Mouse (Mus musculus): Measurements from ENCODE around the gene Fsd1. TPM values are rescaled to one million over a fixed set of nuclear protein-coding genes. Genes with fewer than 3 reads are reported as not detected.

Fsd1 gene
- polyA plus RNA-seq, 1 experiment, result 0.17 TPM

GRCm38 (mm10) chr17:56040857-56041163 is 54.5 kb downstream of the Fsd1 start:
- 1% methylated on average over 12 of the region's 12 CpGs for WGBS
- TF ChIP-seq POLR2A (IDR thresholded peaks at IDR 0.05; ENCODE audit: borderline replicate concordance, extremely low read depth, low read depth, low read length), result no peak
- no peak for TF ChIP-seq CTCF (IDR thresholded peaks at IDR 0.05; ENCODE audit: insufficient read depth, low read length)

More at GRCm38 (mm10) chr17:56040857-56041163, 54.5 kb downstream of the Fsd1 start:
- no peak overlapping the region for H3K4me3 ChIP-seq (replicated peaks; ENCODE audit: extremely low read depth, low read depth, low read length)
- peaks cover 2% of the 10 kb centered on the region; the same call in 1 of the 2 replicates for H3K4me1 ChIP-seq (ENCODE audit: control insufficient read depth, insufficient read depth, low read length)
- DNase-seq, result no peak

Other genes starting within 250 kb of the Fsd1 start
- gene Adgre4, start 236.5 kb upstream of the Fsd1 start, polyA plus RNA-seq (2012; rRNA removed), result 2.0 and 4.9 TPM in 2 replicates
- 0.35 and 0.90 TPM in 2 replicates for gene Zfp119a, start 107.6 kb upstream of the Fsd1 start, polyA plus RNA-seq (2012; rRNA removed)
- gene Zfp959, start 94.4 kb upstream of the Fsd1 start, polyA plus RNA-seq (2012; rRNA removed), result 0.96 and 1.2 TPM in 2 replicates
- gene Zfp119b, start 37.0 kb upstream of the Fsd1 start, polyA plus RNA-seq (2012; rRNA removed), result 0.29 and 0.70 TPM in 2 replicates
- gene Ebi3, start 33.9 kb upstream of the Fsd1 start, polyA plus RNA-seq (2012; rRNA removed), result 7.3 and 12.4 TPM in 2 replicates
- 8.8 and 9.5 TPM in 2 replicates for gene Yju2, start 27.4 kb upstream of the Fsd1 start, polyA plus RNA-seq (2012; rRNA removed)
- gene Shd, start 16.0 kb upstream of the Fsd1 start, polyA plus RNA-seq (2012; rRNA removed), result 1.6 and 1.9 TPM in 2 replicates
- gene Stap2, start 19.1 kb downstream of the Fsd1 start, polyA plus RNA-seq (2012; rRNA removed), result 53.4 and 60.4 TPM in 2 replicates
- gene Mpnd, start 19.2 kb downstream of the Fsd1 start, polyA plus RNA-seq (2012; rRNA removed), result 99.7 and 103 TPM in 2 replicates
- gene Sh3gl1, start 50.1 kb downstream of the Fsd1 start, polyA plus RNA-seq (2012; rRNA removed), result 72.8 and 74.1 TPM in 2 replicates
- 1.6 and 2.3 TPM in 2 replicates for gene Chaf1a, start 53.9 kb downstream of the Fsd1 start, polyA plus RNA-seq (2012; rRNA removed)
- 59.3 and 69.3 TPM in 2 replicates for gene Ubxn6, start 88.5 kb downstream of the Fsd1 start, polyA plus RNA-seq (2012; rRNA removed)
- gene Hdgfl2, start 93.1 kb downstream of the Fsd1 start, polyA plus RNA-seq (2012; rRNA removed), result 44.8 and 47.2 TPM in 2 replicates
- gene Plin4, start 123.3 kb downstream of the Fsd1 start, polyA plus RNA-seq (2012; rRNA removed), result 25.2 and 38.9 TPM in 2 replicates
- gene Plin5, start 131.1 kb downstream of the Fsd1 start, polyA plus RNA-seq (2012; rRNA removed), result 5.5 and 8.6 TPM in 2 replicates
- 174 and 240 TPM in 2 replicates for gene Lrg1, start 135.5 kb downstream of the Fsd1 start, polyA plus RNA-seq (2012; rRNA removed)
- 12.5 and 21.2 TPM in 2 replicates for gene Sema6b, start 153.8 kb downstream of the Fsd1 start, polyA plus RNA-seq (2012; rRNA removed)
- 3.5 and 3.6 TPM in 2 replicates for gene Tnfaip8l1, start 176.0 kb downstream of the Fsd1 start, polyA plus RNA-seq (2012; rRNA removed)
- gene Mydgf, start 197.4 kb downstream of the Fsd1 start, polyA plus RNA-seq (2012; rRNA removed), result 42.4 and 48.7 TPM in 2 replicates
- 65.8 and 71.9 TPM in 2 replicates for gene Dpp9, start 232.4 kb downstream of the Fsd1 start, polyA plus RNA-seq (2012; rRNA removed)